Mouse (Mus musculus) liver, embryonic 13.5 days (tissue): ENCODE data around the gene Lclat1. TPM values are rescaled to one million over a fixed set of nuclear protein-coding genes. Genes with fewer than 3 reads are reported as not detected.
"Not testable (repeated sequence)": the region's sequence is repeated elsewhere in the genome, so short reads cannot be mapped to it uniquely, and the experiment has no call there.

Experiments
- ATAC-seq: fragments of 200-750 bp; cut with Nextera tagmentation; 2 replicates; pipeline ENCODE4 v1.8.0; 2017; ENCODE audit warnings: low read depth, mild to moderate bottlenecking, moderate number of reproducible peaks, moderate library complexity
- DNase-seq: peaks from one replicate; pipeline ENCODE4 v3.0.0; 2022
- H3K27ac ChIP-seq: fragments of 300-500 bp; sonication (generic); 2 replicates; pipeline ENCODE4 v1.5.1; 2015; ENCODE audit warnings: moderate library complexity, mild to moderate bottlenecking, inconsistent platforms
- H3K27me3 ChIP-seq: fragments of 300-500 bp; sonication (generic); 2 replicates; pipeline ENCODE4 v1.6.1; 2015; ENCODE audit warnings: mild to moderate bottlenecking, inconsistent platforms
- H3K36me3 ChIP-seq: fragments of 300-500 bp; sonication (generic); 2 replicates; pipeline ENCODE4 v1.6.1; 2015; ENCODE audit warnings: mild to moderate bottlenecking, inconsistent platforms
- H3K4me1 ChIP-seq: fragments of 300-500 bp; sonication (generic); replicated peaks from 2 replicates; pipeline ENCODE4 v1.6.1; 2015; ENCODE audit warnings: inconsistent platforms
- H3K4me2 ChIP-seq: fragments of 300-500 bp; sonication (generic); 2 replicates; pipeline ENCODE4 v1.6.1; 2015; ENCODE audit warnings: inconsistent platforms, mild to moderate bottlenecking, moderate library complexity
- H3K4me3 ChIP-seq: fragments of 300-500 bp; sonication (generic); replicated peaks from 2 replicates; pipeline ENCODE4 v1.5.1; 2015; ENCODE audit warnings: mild to moderate bottlenecking, inconsistent platforms
- H3K9ac ChIP-seq: fragments of 300-500 bp; sonication (generic); 2 replicates; pipeline ENCODE4 v1.6.1; 2015; ENCODE audit warnings: mild to moderate bottlenecking, inconsistent platforms
- H3K9me3 ChIP-seq: fragments of 300-500 bp; sonication (generic); replicated peaks from 2 replicates; pipeline ENCODE4 v1.6.1; 2016; ENCODE audit warnings: inconsistent platforms
- WGBS: fragments of 180-500 bp; shearing (Covaris S2); methylation state at CpG from one replicate; pipeline ENCODE4 v1.1.7; 2015; ENCODE audit not compliant: insufficient replicate concordance; 5-methylcytosine and 5-hydroxymethylcytosine counted together
- polyA plus RNA-seq: library from polyadenylated mRNA; unstranded; fragments of >200 nt; fragmentation: Nextera tagmentation; extraction: Ambion mirVana; gene quantifications from 2 replicates; pipeline ENCODE4 v1.2.1, GENCODE M21; 2015

The Lclat1 gene
- polyA plus RNA-seq, 1 experiment from 2014 or later: 1.7 TPM

GRCm38 (mm10) chr17:73270871-73271796, 163.3 kb downstream of the Lclat1 start:
- no peaks in the 10 kb centered on the region for H3K9me3 ChIP-seq
- no peak overlapping the region for H3K4me3 ChIP-seq
- DNase-seq (no peak), ATAC-seq (no peak)
- no peaks in the 10 kb centered on the region for H3K36me3 ChIP-seq
- H3K4me1 ChIP-seq: no peaks in the 10 kb centered on the region
- H3K27me3 ChIP-seq: no peaks in the 10 kb centered on the region
- no peak overlapping the region for H3K4me2 ChIP-seq
- H3K27ac ChIP-seq: no peak overlapping the region
- 41% methylated on average over 15 of the region's 15 CpGs for WGBS
- no peak overlapping the region for H3K9ac ChIP-seq

- Histone ChIP-seq H3K4me1 (no peaks in the 10 kb centered on the region), H3K36me3 (no peaks in the 10 kb centered on the region), H3K4me2 (no peak overlapping the region), H3K4me3 (no peak overlapping the region), H3K9me3 (no peaks in the 10 kb centered on the region), H3K27ac (no peak overlapping the region), H3K9ac (no peak overlapping the region), H3K27me3 (no peaks in the 10 kb centered on the region)
- WGBS: 72% methylated on average over 7 of the region's 7 CpGs
- DNase-seq (no peak), ATAC-seq (no peak)
These were observed 164.2 kb downstream of the Lclat1 start for GRCm38 (mm10) chr17:73271797-73272600.

DNA sequence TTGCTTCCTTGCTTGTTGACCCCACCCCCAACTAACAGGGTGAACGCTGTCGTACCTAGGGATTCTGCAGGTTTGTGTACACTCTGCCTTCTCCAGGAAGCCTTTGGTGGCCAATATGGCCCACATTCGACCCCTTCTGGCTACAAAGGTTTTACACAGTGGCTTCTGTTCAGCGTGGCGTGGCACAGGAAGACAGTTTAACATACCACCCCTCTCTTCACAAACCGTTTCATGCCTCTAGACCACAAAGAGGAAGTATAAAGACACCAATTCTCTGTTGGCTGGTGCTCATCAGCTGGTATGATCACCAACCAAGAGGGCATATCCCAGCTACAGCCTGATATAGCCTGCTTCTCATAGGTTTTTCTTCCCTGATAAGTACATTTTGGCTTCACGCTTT, 166.0 kb downstream of the Lclat1 start:
- Histone ChIP-seq H3K4me3 (no peak overlapping the region), H3K4me2 (no peak overlapping the region), H3K9me3 (no peaks in the 10 kb centered on the region), H3K4me1 (no peaks in the 10 kb centered on the region), H3K27me3 (no peaks in the 10 kb centered on the region), H3K9ac (no peak overlapping the region), H3K27ac (no peak overlapping the region), H3K36me3 (no peaks in the 10 kb centered on the region)
- 34% methylated on average over 7 of the region's 7 CpGs for WGBS
- no peak for DNase-seq
- ATAC-seq: no peak

DNA sequence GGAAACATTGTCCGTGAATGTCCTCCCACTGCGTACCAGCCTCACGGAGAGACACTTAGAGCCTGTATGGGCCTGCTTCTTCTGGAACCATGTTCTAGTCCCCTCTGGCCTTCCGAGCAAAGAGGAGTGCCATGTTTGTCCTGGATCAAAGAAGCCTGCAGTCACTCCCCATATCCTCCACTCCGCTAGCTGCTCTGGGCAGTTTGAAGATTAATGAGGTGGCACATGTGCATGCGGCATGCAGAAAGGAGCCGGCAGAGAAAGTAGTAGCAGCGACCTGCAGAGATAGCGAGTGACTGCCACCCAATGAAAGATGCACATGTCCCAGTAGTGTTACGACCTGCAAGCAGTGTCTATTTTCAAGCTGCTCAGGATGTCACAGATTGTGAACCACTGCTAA, 167.3 kb downstream of the Lclat1 start:
- DNase-seq: no peak

GRCm38 (mm10) chr17:73277770-73278169, 170.0 kb downstream of the Lclat1 start:
- 68% methylated on average over 4 of the region's 4 CpGs for WGBS
- ATAC-seq: no peak
- H3K4me1 ChIP-seq: no peaks in the 10 kb centered on the region

More for the DNA sequence above, 167.3 kb downstream of the Lclat1 start:
- Histone ChIP-seq H3K27me3 (no peaks in the 10 kb centered on the region), H3K9ac (no peak overlapping the region), H3K27ac (no peak overlapping the region), H3K4me1 (no peaks in the 10 kb centered on the region), H3K9me3 (no peaks in the 10 kb centered on the region), H3K4me3 (no peak overlapping the region), H3K4me2 (no peak overlapping the region), H3K36me3 (no peaks in the 10 kb centered on the region)
- no peak for ATAC-seq
- 76% methylated on average over 10 of the region's 10 CpGs for WGBS

GRCm38 (mm10) chr17:73282702-73283101, 174.9 kb downstream of the Lclat1 start:
- H3K9me3 ChIP-seq, H3K4me1 ChIP-seq, H3K4me2 ChIP-seq, H3K27ac ChIP-seq, ATAC-seq, H3K9ac ChIP-seq, H3K27me3 ChIP-seq, H3K36me3 ChIP-seq, H3K4me3 ChIP-seq: not testable (repeated sequence)
- WGBS: 30% methylated on average over 6 of the region's 6 CpGs
- peak; percentile 13 for DNase-seq

More at GRCm38 (mm10) chr17:73277770-73278169, 170.0 kb downstream of the Lclat1 start:
- no peaks in the 10 kb centered on the region for H3K27me3 ChIP-seq
- no peak overlapping the region for H3K9ac ChIP-seq
- no peak overlapping the region for H3K4me2 ChIP-seq
- DNase-seq: no peak
- H3K9me3 ChIP-seq: no peaks in the 10 kb centered on the region
- H3K4me3 ChIP-seq: no peak overlapping the region
- H3K27ac ChIP-seq: no peak overlapping the region
- H3K36me3 ChIP-seq: no peaks in the 10 kb centered on the region

- ATAC-seq (no peak), DNase-seq (no peak)
- 43% methylated on average over 2 of the region's 2 CpGs for WGBS
- Histone ChIP-seq H3K9me3 (no peaks in the 10 kb centered on the region), H3K4me2 (no peak overlapping the region), H3K27ac (no peak overlapping the region), H3K4me1 (no peaks in the 10 kb centered on the region), H3K27me3 (no peaks in the 10 kb centered on the region), H3K9ac (no peak overlapping the region), H3K36me3 (no peaks in the 10 kb centered on the region), H3K4me3 (no peak overlapping the region)
These were observed 176.5 kb downstream of the Lclat1 start for GRCm38 (mm10) chr17:73284301-73284700.

Other genes with a start within 250 kb of the Lclat1 start
- 0.92 and 0.93 TPM in 2 replicates for gene Lbh, start 189.7 kb upstream of the Lclat1 start, polyA plus RNA-seq